Mouse (Mus musculus) macrophage (primary cell): ENCODE measurements around the gene Gm5136. TPM values are rescaled to one million over a fixed set of nuclear protein-coding genes. Genes with fewer than 3 reads are reported as not detected.

Source experiments
- H3K27ac ChIP-seq: fragments of 350-480 bp; formaldehyde crosslinking; 2 replicates; pipeline ENCODE4 v1.9.0; 2021
- H3K36me3 ChIP-seq: fragments of 350-480 bp; formaldehyde crosslinking; 2 replicates; pipeline ENCODE4 v1.9.0; 2021; ENCODE audit errors: inconsistent target
- H3K4me3 ChIP-seq: fragments of 350-480 bp; formaldehyde crosslinking; 2 replicates; pipeline ENCODE4 v1.9.0; 2021; ENCODE audit errors: inconsistent target
- H3K79me2 ChIP-seq: fragments of 350-480 bp; formaldehyde crosslinking; 2 replicates; pipeline ENCODE4 v1.9.0; 2021; ENCODE audit errors: inconsistent target
- WGBS: methylation state at CpG from one replicate; pipeline ENCODE4 v1.1.7; 2026; ENCODE audit warnings: inconsistent platforms; ENCODE audit not compliant: missing documents; 5-methylcytosine and 5-hydroxymethylcytosine counted together
- polyA plus RNA-seq: library from polyadenylated mRNA; stranded (reverse); fragments of 250-400 nt; gene quantifications from 3 replicates; pipeline ENCODE4 v1.2.4, GENCODE M21; 2018; ENCODE audit warnings: inconsistent platforms

The Gm5136 gene
- polyA plus RNA-seq, 1 experiment from 2014 or later = not detected

- H3K79me2 ChIP-seq = no peaks in the 10 kb centered on the region
Observed at GRCm38 (mm10) chr10:108660295-108660694, 39.7 kb downstream of the Gm5136 start.

GRCm38 (mm10) chr10:108658300-108658699, 41.7 kb downstream of the Gm5136 start:
- H3K79me2 ChIP-seq = no peaks in the 10 kb centered on the region
- WGBS = 85% methylated on average over 2 of the region's 2 CpGs
- no peaks in the 10 kb centered on the region for H3K36me3 ChIP-seq
- no peak overlapping the region for H3K4me3 ChIP-seq
- no peak overlapping the region for H3K27ac ChIP-seq

More at GRCm38 (mm10) chr10:108660295-108660694, 39.7 kb downstream of the Gm5136 start:
- Histone ChIP-seq H3K4me3 (no peak overlapping the region), H3K27ac (no peak overlapping the region), H3K36me3 (no peaks in the 10 kb centered on the region)
- WGBS = 87% methylated on average over 3 of the region's 3 CpGs

DNA sequence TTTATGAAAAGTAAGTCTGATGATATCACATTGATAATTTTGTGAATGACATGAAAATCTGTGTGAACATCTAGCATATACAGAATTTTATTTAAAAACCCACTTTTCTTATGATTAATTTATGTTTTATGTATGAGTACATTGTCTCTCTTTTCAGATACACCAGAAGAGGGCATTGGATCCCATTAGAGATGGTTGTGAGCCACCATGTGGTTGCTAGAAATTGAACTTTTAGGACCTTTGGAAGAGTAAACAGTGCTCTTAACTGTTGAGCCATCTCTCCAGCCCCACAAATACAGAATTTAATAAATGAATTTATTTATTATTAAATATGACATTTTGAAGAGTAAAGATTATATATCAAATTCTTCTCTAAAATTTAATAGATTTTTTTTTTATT, 42.3 kb downstream of the Gm5136 start:
- H3K36me3 ChIP-seq = no peaks in the 10 kb centered on the region
- no peak overlapping the region for H3K4me3 ChIP-seq
- no peak overlapping the region for H3K27ac ChIP-seq
- H3K79me2 ChIP-seq = no peaks in the 10 kb centered on the region

DNA sequence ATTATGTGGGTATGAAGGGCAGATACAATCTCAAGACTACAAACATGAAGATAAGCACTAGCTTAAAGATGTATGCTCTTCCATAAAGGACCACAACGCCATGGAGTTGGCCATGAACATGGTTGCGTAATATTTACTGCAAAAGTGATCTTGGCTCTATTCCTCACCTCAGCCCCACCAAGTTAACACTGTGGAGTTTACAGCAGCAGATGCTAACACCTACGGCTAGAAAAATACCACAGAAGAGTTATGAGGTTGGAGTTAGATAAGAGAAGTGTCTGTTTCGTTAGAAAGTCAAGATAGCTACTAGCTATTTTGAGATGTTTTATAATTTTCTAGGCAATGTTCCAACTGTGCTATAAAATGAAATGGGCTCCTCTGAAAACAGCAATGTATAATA, 43.1 kb downstream of the Gm5136 start:
- 82% methylated on average over 4 of the region's 4 CpGs for WGBS

DNA sequence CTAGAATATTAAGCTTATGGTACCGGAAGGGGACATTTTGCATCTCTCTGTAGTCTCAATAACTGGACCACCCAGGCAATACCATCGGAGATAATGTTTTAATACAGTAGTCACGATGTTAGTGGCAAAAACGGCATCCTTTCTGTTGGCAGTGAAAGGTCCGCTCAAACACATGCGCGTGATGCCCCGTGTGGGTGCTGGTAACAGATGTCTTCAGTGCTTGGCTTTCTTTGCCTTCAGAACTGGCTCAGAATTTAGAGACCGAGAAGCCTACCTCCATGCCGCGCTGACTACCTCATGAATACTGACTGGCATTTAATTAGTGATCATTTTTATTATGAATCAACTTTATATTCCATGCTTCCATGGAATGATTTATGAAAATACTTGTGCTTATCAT, 44.9 kb downstream of the Gm5136 start:
- Histone ChIP-seq H3K27ac (no peak overlapping the region), H3K4me3 (no peak overlapping the region), H3K79me2 (no peaks in the 10 kb centered on the region), H3K36me3 (no peaks in the 10 kb centered on the region)
- WGBS = 92% methylated on average over 11 of the region's 11 CpGs

More for the DNA sequence above, 43.1 kb downstream of the Gm5136 start:
- no peak overlapping the region for H3K4me3 ChIP-seq
- H3K36me3 ChIP-seq = no peaks in the 10 kb centered on the region
- H3K79me2 ChIP-seq = no peaks in the 10 kb centered on the region
- H3K27ac ChIP-seq = no peak overlapping the region

DNA sequence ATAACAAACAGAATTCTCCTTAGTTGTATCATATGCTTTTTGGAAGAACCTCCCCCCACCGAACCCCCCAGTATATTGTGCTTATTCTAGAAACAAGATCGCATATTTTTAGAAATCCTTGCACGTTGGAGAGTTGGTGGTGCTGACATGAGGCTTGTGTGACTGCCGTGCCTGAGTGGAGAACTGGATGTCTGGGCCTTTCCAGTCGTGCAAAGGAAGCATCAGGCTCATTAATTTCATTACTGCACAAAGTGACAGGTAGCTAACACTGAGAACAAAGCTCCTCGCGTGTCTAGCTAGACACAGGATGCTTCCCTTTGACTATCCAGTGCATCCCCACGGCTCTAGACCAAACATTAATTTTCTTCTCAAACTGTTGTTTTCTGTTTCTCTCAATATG, 47.1 kb downstream of the Gm5136 start:
- Histone ChIP-seq H3K79me2 (no peaks in the 10 kb centered on the region), H3K4me3 (no peak overlapping the region), H3K27ac (no peak overlapping the region), H3K36me3 (no peaks in the 10 kb centered on the region)
- WGBS = 78% methylated on average over 8 of the region's 8 CpGs

DNA sequence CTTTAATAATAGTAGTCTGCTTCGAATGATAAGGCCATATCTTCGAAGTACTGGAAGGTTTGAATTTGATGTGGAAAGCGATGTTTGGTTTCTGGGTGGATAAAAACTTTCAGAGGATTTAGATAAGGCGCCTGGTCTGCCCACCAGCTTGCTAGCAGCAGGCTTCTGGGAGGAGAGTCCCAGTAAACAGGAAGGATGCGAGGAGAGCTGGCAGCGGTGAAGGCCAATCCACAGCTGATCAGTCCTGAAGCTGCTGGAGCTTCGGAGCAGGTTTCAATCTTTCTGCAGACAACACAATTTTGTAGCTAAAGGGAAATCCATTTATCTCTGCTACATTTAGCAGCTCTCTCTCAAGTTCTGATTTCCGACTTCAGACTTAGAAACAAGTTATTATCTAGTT, 47.9 kb downstream of the Gm5136 start:
- Histone ChIP-seq H3K79me2 (no peaks in the 10 kb centered on the region), H3K27ac (no peak overlapping the region), H3K4me3 (no peak overlapping the region), H3K36me3 (no peaks in the 10 kb centered on the region)
- 76% methylated on average over 8 of the region's 8 CpGs for WGBS

GRCm38 (mm10) chr10:108649174-108649573, 50.8 kb downstream of the Gm5136 start:
- WGBS = 75% methylated on average over 7 of the region's 7 CpGs
- Histone ChIP-seq H3K27ac (no peak overlapping the region), H3K79me2 (no peaks in the 10 kb centered on the region), H3K4me3 (no peak overlapping the region), H3K36me3 (no peaks in the 10 kb centered on the region)
